Mouse (Mus musculus) heart, postnatal 0 days (tissue): ENCODE measurements around the gene E4f1.

Source experiments
- CTCF ChIP-seq: IDR thresholded peaks from 2 replicates; pipeline ENCODE4 v1.5.1; 2016; ENCODE audit warnings: antibody characterized with exemption, control low read depth, low read depth
- EP300 ChIP-seq: IDR thresholded peaks from 2 replicates; pipeline ENCODE4 v1.6.1; 2016; ENCODE audit warnings: antibody characterized with exemption, low read depth

DNA sequence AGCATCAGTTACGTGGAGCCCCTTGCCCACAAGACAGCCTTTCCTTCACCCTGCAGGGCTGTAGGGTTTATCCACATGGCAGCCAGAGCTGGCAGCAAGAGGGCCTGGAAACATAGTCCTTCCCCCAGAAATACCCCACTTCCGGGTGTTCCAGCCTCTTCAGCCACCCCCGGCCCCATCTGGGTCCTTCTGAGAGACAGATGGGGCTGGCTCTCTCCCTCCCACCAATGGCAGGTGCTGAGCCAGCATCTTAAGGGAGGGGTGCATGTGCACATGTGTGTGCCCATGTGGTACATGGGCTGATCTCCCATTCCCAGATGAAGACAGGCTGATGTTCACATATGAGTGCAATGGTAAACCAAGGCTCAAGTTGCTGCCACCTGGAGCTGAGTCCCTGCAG, 25.3 kb upstream of the E4f1 start:
- TF ChIP-seq CTCF: no peak
- no peak for TF ChIP-seq EP300
